Mouse (Mus musculus): ENCODE measurements at regions not wholly inside any gene's neighbourhood (a gene's known extent, or its start where the extent isn't known, plus 50 kb on each side); places are given as distances from the start of the nearest gene placed in this dataset.
"Not testable (repeated sequence)": the region's sequence is repeated elsewhere in the genome, so short reads cannot be mapped to it uniquely, and the experiment has no call there.

- no peak for DNase-seq (ENCODE audit: low spot score in 2 of 2)
These were observed 101.6 kb downstream of the Slc25a24 start for GRCm38 (mm10) chr3:109224526-109224925.

- DNase-seq (ENCODE audit: low spot score in 2 of 2) = no peak
These were observed 106.2 kb upstream of the Vav3 start for GRCm38 (mm10) chr3:109234275-109234674.

GRCm38 (mm10) chr3:109236918-109237317 lies 103.5 kb upstream of the Vav3 start:
- no peak for DNase-seq (ENCODE audit: low spot score in 2 of 2)

- DNase-seq (ENCODE audit: low spot score in 2 of 2) = no peak
These were observed 97.0 kb upstream of the Vav3 start for GRCm38 (mm10) chr3:109243491-109243890.

- DNase-seq (ENCODE audit: low spot score in 2 of 2) = no peak
These were observed 91.7 kb upstream of the Vav3 start for GRCm38 (mm10) chr3:109248801-109249200.

- DNase-seq (ENCODE audit: low spot score in 2 of 2) = no peak
These were observed 91.1 kb upstream of the Vav3 start for GRCm38 (mm10) chr3:109249359-109249758.

- no peak for DNase-seq (ENCODE audit: low spot score in 2 of 2)
These were observed 90.5 kb upstream of the Vav3 start for GRCm38 (mm10) chr3:109249989-109250388.

GRCm38 (mm10) chr3:109251716-109252115 lies 88.7 kb upstream of the Vav3 start:
- DNase-seq (ENCODE audit: low spot score in 2 of 2) = no peak

GRCm38 (mm10) chr3:109254001-109254630 lies 86.3 kb upstream of the Vav3 start:
- no peak for DNase-seq (ENCODE audit: low spot score in 2 of 2)

GRCm38 (mm10) chr3:109254957-109255356 lies 85.5 kb upstream of the Vav3 start:
- no peak for DNase-seq (ENCODE audit: low spot score in 2 of 2)

GRCm38 (mm10) chr3:109256723-109257122 lies 83.7 kb upstream of the Vav3 start:
- no peak for DNase-seq (ENCODE audit: low spot score in 2 of 2)

- not testable (repeated sequence) for DNase-seq (ENCODE audit: low spot score in 2 of 2)
These were observed 73.5 kb upstream of the Vav3 start for GRCm38 (mm10) chr3:109266947-109267346.

GRCm38 (mm10) chr3:109270783-109271182 lies 69.7 kb upstream of the Vav3 start:
- DNase-seq (ENCODE audit: low spot score in 2 of 2) = no peak

- DNase-seq (ENCODE audit: low spot score in 2 of 2) = no peak
These were observed 67.2 kb upstream of the Vav3 start for GRCm38 (mm10) chr3:109273074-109273801.

GRCm38 (mm10) chr3:109273802-109274155 lies 66.7 kb upstream of the Vav3 start:
- DNase-seq (ENCODE audit: low spot score in 2 of 2) = no peak

GRCm38 (mm10) chr3:109279086-109279485 lies 61.4 kb upstream of the Vav3 start:
- DNase-seq (ENCODE audit: low spot score in 2 of 2) = no peak

GRCm38 (mm10) chr3:109286590-109286989 lies 53.9 kb upstream of the Vav3 start:
- peak; percentile 14 to 21 for DNase-seq (ENCODE audit: low spot score in 2 of 2)

All from urinary bladder, postnatal 36 days (tissue).